Mouse (Mus musculus) adrenal gland, postnatal 4 days (tissue): ENCODE data around the gene Olfr578. TPM values are rescaled to one million over a fixed set of nuclear protein-coding genes. Genes with fewer than 3 reads are reported as not detected.

Experiments
- DNase-seq, 2 experiments: peaks; one replicate each; pipeline ENCODE4 v3.0.0; 2021 to 2022; ENCODE audit warnings: low spot score in 2 of 2, mixed read lengths in 2 of 2
- long read RNA-seq, 2 experiments: library from polyadenylated mRNA; stranded (forward); transcript quantifications; one replicate each; pipeline ENCODE4 v2.0.0; 2021
- total RNA-seq, 2 experiments: library from RNA; stranded (reverse); gene quantifications; 2 replicates each; pipeline ENCODE4 v1.2.3; 2021

Olfr578 gene
- not detected for total RNA-seq
- long read RNA-seq, experiment 1 = 0 reads
- long read RNA-seq, experiment 2 = 0 reads

DNA sequence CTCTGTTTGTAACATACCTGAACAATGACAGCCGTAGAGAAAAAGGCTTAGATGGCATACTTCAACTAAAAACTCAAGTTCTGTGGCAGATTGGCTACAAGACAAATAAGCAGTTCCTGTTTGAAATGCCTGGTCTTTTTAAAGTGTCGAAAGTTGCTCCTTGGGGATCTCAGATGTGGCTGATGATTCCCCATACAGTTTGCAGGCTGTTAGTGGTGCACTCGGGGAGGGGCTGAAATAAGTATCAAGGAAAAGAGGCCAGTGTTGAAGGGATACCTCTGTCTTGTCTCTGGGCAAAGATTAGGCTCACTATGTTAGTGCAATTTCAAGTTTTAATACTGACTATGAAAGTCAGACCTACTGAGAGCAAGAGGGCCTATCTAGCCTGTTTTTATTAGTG is at the start of gene Olfr578:
TSS of gene Olfr578 (minus strand) at position 101 of the 400 bp plus-strand sequence.
- DNase-seq = no peak

DNA sequence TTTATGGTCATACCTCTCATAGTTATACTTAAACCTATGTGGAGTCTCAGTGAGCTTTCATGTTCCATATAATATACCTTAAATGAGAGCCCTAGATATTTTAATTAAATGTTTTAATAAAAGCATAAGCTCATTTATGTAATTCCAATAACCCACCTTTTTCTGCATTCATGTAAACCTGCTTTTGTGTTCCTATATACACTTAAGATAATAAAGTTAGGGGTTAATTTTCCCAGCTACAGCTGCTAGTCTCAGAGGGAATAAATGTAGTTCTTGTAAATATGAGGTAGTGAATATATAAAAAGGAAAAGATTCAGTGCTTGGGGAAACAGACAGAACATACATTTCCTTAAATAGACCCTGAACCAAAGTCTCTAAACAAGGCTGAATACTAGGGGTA is 48.6 kb upstream of the Olfr578 start, which contains the start of gene Olfr582:
TSS of gene Olfr582 (plus strand) at position 301 of the 400 bp plus-strand sequence.
- no peak for DNase-seq

DNA sequence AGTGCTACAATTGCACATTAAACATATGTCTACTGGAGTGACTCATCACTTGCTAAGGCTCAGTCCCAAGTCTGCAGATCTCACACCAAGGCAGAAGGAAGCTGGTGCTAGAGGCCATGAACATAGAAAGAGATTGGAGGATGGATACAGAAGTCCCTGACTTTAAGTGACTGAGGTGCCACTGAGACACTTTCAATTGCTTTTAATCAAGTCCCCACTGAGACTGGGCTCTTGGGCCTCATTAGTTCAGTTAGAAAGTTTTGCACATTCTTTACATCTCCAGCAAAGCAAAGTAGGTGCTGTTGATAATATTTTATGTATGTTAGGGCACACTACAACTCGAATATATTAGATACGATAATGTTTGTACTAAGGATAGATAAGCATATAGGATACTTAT is 13.3 kb downstream of the Olfr578 start, which contains the start of gene Olfr577:
TSS of gene Olfr577 (minus strand) at position 101 of the 400 bp plus-strand sequence.
- no peak for DNase-seq

DNA sequence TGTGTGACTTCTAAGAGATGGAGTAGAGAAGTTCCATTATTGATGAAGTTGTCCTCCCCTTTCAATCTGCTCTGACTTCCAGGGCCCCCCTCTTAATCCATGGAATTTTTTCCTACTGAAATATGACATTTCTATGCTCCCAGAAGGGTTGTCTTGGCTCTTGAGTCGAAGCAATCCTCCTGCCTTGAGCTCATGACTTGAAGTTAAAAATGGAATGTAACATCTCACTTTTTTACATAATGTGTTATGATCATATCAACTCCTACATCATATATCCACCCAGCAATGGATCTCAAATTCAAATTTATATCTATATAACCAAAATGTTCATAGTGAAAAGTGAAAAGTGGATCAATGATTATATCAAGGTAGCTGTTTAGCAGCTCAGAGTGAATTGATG is 14.7 kb downstream of the Olfr578 start:
- DNase-seq = no peak

DNA sequence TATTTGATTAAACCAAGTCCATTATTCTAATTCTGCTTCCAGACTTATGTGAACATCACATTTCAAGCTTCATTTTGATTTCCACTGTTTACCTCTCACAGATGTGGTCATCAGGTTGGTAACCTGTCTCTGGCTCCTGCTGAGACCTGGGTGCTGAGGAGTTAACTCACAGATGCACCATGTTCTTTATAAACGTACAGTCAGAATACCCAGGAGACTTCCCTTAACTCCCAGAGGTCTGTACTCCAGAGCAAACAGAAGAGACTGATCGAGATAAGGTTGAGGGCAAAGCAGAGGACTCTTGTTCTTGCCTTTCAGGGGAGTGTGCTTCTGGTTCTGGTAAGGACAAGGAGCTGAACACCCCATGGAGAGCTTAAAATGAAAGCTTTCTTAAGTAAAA is 26.8 kb downstream of the Olfr578 start, which contains the start of gene Olfr576:
TSS of gene Olfr576 (plus strand) at position 301 of the 400 bp plus-strand sequence.
- DNase-seq = no peak

DNA sequence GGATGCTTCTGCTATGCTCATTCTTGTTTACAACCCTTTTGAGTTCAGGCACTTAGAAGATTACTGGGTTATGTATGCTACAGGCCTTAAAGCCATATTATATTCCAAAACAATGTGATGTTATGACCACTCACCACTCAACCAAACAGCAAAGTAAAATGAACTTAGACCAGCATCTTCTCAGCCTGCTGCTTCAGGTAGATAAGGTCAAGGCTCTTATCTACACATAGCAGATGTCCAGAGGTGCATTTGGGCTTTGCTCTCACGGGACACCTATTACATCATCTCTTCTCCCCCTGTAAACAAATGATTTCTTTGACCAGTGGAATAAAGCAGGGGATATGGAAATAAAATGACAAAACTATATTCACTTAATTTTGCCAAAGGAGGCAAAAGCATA is 30.5 kb downstream of the Olfr578 start, which contains the start of gene Olfr575:
TSS of gene Olfr575 (minus strand) at position 183 of the 400 bp plus-strand sequence.
- no peak for DNase-seq

DNA sequence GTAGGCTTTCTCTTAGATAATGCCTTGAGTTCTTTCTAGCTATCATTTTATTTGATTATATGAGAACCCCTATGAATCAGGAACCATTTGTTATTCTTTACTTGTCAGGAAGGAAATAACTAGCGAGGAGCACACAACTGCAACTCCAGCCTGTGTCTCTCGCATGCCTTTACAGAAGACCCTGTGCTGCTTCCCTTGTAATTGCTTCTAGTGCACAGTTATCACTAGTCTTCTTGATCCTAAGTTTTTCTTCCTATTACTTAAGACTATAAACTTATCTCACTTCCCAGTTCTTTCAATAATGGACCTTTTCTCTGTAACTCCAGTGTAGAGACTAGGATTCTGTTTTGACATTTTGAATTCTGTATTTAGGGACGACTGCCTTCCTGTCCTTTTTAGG is 31.0 kb downstream of the Olfr578 start:
- DNase-seq = no peak

DNA sequence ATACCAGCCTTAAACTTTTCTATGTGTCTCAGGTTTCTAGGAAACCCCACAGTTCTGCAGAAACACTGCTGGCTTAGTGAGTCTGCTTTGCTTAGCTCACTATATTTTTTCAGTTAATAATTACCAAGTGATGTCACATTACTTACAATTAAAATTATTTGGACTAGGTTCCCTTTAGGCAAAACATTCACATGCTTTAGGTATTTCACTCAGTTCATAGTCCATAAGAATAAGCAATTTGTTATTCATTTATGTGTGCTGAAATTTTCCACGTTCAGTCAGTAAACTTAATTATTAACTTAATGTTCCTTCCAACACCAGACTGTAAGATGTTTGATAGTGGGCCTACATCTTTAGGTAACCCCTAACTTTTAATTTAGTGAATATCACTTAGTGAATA is 38.4 kb downstream of the Olfr578 start:
- DNase-seq = no peak

DNA sequence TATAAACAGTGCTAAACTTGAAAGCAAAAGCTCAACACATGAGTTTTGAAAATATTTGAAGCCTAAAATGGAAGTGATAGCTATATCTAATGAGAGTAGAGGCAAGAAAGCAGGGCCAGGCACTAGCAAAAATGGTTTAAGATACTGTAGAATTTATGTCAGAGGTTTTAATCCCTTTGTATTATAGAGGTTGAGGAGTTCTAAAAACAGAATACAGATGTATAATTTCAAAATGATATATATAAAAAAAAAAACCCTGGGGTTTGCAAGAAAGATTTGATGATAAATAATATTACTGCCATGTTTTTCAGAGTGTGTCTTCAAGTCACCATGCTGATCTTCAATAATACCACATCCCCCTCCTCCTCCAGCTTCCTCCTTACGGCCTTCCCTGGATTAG is 41.0 kb downstream of the Olfr578 start, which contains the start of gene Olfr574:
TSS of gene Olfr574 (plus strand) at position 301 of the 400 bp plus-strand sequence.
- DNase-seq = no peak

DNA sequence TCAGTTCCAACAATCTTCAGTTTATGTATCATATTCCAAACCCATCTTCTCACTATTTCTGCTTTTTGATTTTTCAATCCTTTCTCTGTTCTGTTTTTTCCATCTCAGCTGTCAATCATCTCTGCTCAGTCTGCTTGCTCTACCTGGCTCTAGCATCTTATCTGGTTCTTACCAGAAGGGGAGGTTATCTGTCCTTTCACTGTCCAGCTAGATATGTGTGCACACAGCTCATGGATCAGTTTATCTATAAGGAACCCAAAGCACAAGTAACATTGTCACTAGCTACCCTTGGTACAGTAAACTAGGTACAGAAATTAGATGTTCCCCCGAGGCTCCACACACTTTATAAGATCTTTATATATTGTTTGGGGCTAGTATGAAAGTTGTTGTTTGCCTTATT is 45.7 kb downstream of the Olfr578 start:
- no peak for DNase-seq

DNA sequence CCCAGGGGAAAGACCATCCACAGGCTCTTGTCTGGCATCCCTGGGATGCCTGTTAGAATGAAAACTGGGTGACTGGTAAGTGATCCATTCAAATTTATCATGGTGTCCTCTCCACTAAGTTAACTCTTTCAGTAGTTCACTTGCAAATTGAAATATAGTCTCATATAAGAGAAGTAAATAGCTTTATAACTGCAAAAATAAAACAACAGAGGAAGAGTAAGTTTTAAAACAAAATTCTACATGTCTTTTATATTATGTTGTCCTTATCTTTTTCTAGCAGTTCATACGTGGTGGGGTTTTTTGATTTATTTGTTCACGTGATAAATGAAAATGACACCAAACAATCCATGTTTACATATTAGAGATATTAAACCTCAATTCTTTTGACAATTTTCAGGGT is 46.6 kb downstream of the Olfr578 start, which contains the start of gene Olfr573-ps1:
TSS of gene Olfr573-ps1 (minus strand) at position 101 of the 400 bp plus-strand sequence.
- no peak for DNase-seq

Other genes with a start within 250 kb of the Olfr578 start
- gene Olfr560, start 230.0 kb downstream of the Olfr578 start, total RNA-seq = not detected
- gene Olfr78, start 229.9 kb downstream of the Olfr578 start, total RNA-seq = 1 to 10 TPM; 1.1 to 1.9 TPM
- not detected for gene Olfr561, start 218.1 kb downstream of the Olfr578 start, total RNA-seq
- not detected for gene Olfr564, start 185.8 kb downstream of the Olfr578 start, total RNA-seq
- gene Olfr566, start 130.6 kb downstream of the Olfr578 start, total RNA-seq = not detected
- gene Olfr568, start 112.2 kb downstream of the Olfr578 start, total RNA-seq = not detected
- not detected for gene Olfr569, start 98.4 kb downstream of the Olfr578 start, total RNA-seq
- gene Olfr570, start 94.7 kb downstream of the Olfr578 start, total RNA-seq = not detected
- gene Olfr571, start 71.8 kb downstream of the Olfr578 start, total RNA-seq = not detected
- gene Olfr572, start 64.9 kb downstream of the Olfr578 start, total RNA-seq = not detected
- gene Olfr573-ps1, start 46.7 kb downstream of the Olfr578 start, total RNA-seq = not detected
- not detected for gene Olfr574, start 40.9 kb downstream of the Olfr578 start, total RNA-seq
- gene Olfr575, start 30.5 kb downstream of the Olfr578 start, total RNA-seq = not detected
- not detected for gene Olfr576, start 26.7 kb downstream of the Olfr578 start, total RNA-seq
- gene Olfr577, start 13.4 kb downstream of the Olfr578 start, total RNA-seq = not detected
- not detected for gene Olfr582, start 48.7 kb upstream of the Olfr578 start, total RNA-seq
- gene Olfr583, start 62.0 kb upstream of the Olfr578 start, total RNA-seq = not detected
- not detected for gene Olfr584, start 92.6 kb upstream of the Olfr578 start, total RNA-seq
- gene Olfr585, start 108.4 kb upstream of the Olfr578 start, total RNA-seq = not detected
- gene Olfr586, start 136.3 kb upstream of the Olfr578 start, total RNA-seq = not detected
- not detected for gene Olfr588-ps1, start 151.6 kb upstream of the Olfr578 start, total RNA-seq
- gene Olfr589, start 167.0 kb upstream of the Olfr578 start, total RNA-seq = not detected
- gene Olfr591, start 189.0 kb upstream of the Olfr578 start, total RNA-seq = not detected
- not detected for gene Olfr592, start 195.5 kb upstream of the Olfr578 start, total RNA-seq
- gene Olfr593, start 222.5 kb upstream of the Olfr578 start, total RNA-seq = not detected
- not detected for gene Olfr594, start 227.7 kb upstream of the Olfr578 start, total RNA-seq